Mouse (Mus musculus) forebrain, embryonic 11.5 days (tissue): ENCODE results near the gene Purb. TPM values are rescaled to one million over a fixed set of nuclear protein-coding genes. Genes with fewer than 3 reads are reported as not detected.

Experiments used
- ATAC-seq: fragments of 200-750 bp; cut with Nextera tagmentation; replicated peaks from 2 replicates; pipeline ENCODE4 v1.8.0; 2017; ENCODE audit warnings: moderate TSS enrichment; ENCODE audit not compliant: low FRiP score
- DNase-seq: peaks from one replicate; pipeline ENCODE4 v3.0.0-alpha.2; 2017; ENCODE audit warnings: low spot score
- H3K27ac ChIP-seq: fragments of 300-500 bp; sonication (generic); 2 replicates; pipeline ENCODE4 v1.5.1; 2014; ENCODE audit warnings: low read depth, low read length
- H3K27me3 ChIP-seq: fragments of 300-500 bp; sonication (generic); 2 replicates; pipeline ENCODE4 v1.6.1; 2014; ENCODE audit warnings: mild to moderate bottlenecking, low read length, mixed read lengths; ENCODE audit not compliant: control insufficient read depth, insufficient read depth
- H3K36me3 ChIP-seq: fragments of 300-500 bp; sonication (generic); 2 replicates; pipeline ENCODE4 v1.6.1; 2014; ENCODE audit warnings: mild to moderate bottlenecking, low read length, moderate library complexity, mixed read lengths; ENCODE audit not compliant: control insufficient read depth, insufficient read depth
- H3K4me1 ChIP-seq: fragments of 300-500 bp; sonication (generic); replicated peaks from 2 replicates; pipeline ENCODE4 v1.6.1; 2014; ENCODE audit warnings: low read length, mixed read lengths; ENCODE audit not compliant: control insufficient read depth, insufficient read depth
- H3K4me2 ChIP-seq: fragments of 300-500 bp; sonication (generic); 2 replicates; pipeline ENCODE4 v1.6.1; 2014; ENCODE audit warnings: low read depth, mild to moderate bottlenecking, low read length, moderate library complexity, mixed read lengths; ENCODE audit not compliant: severe bottlenecking
- H3K4me3 ChIP-seq: fragments of 300-500 bp; sonication (generic); 2 replicates; pipeline ENCODE4 v1.5.1; 2014; ENCODE audit warnings: low read depth, low read length
- H3K9ac ChIP-seq: fragments of 300-500 bp; sonication (generic); 2 replicates; pipeline ENCODE4 v1.6.1; 2014; ENCODE audit warnings: low read length
- H3K9me3 ChIP-seq: fragments of 300-500 bp; sonication (generic); 2 replicates; pipeline ENCODE4 v1.6.1; 2016; ENCODE audit warnings: low read length, mixed read lengths; ENCODE audit not compliant: control insufficient read depth
- WGBS: fragments of 180-500 bp; shearing (Covaris S2); extraction: QIAGEN DNeasy Blood & Tissue Kit; methylation state at CpG from one replicate; pipeline ENCODE4 v1.1.7; 2014; 5-methylcytosine and 5-hydroxymethylcytosine counted together
- polyA plus RNA-seq: library from polyadenylated mRNA; unstranded; fragments of >200 nt; fragmentation: Nextera tagmentation; extraction: Ambion mirVana; gene quantifications from 2 replicates; pipeline ENCODE4 v1.2.1, GENCODE M21; 2014

Purb gene
- polyA plus RNA-seq, 1 experiment from 2014 or later, result 15.0 TPM

GRCm38 (mm10) chr11:6444077-6444853, 31.5 kb downstream of the Purb start, which contains the start of gene H2afv:
TSS of gene H2afv (minus strand) at chr11:6444443.
- ATAC-seq (peak; percentile 99), DNase-seq (peak; percentile 99)
- Histone ChIP-seq H3K4me3 (peak within 1 kb of the TSS; percentile 82), H3K9me3 (no peaks in the 10 kb centered on the region), H3K4me1 (peaks cover 3% of the 10 kb centered on the region; the same call in 1 of the 2 replicates), H3K27me3 (no peaks in the 10 kb centered on the region), H3K4me2 (peak within 1 kb of the TSS; percentile 74), H3K36me3 (no peaks in the 10 kb centered on the region; the same call in 1 of the 2 replicates), H3K27ac (peak within 1 kb of the TSS; percentile 90), H3K9ac (peak within 1 kb of the TSS; percentile 85)
- WGBS, result under 1% methylated on average over 78 of the region's 80 CpGs

DNA sequence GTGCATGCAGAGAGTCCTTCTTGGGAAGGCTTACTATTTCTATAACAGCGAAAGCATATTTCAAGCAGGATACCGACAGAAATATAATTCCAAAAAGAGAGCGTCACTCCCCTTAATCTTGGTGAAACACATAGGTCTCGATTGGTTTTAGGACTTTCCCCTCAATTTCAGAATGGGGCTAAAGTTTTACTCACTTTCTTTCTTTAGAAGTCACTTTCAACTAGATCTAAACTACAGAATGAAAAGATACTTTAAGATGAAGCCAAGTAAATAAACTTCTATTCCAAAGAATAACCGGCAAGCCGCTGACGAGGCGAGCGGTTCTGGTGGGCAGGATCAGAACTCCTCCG, 32.0 kb downstream of the Purb start:
- no peaks in the 10 kb centered on the region for H3K27me3 ChIP-seq

DNA sequence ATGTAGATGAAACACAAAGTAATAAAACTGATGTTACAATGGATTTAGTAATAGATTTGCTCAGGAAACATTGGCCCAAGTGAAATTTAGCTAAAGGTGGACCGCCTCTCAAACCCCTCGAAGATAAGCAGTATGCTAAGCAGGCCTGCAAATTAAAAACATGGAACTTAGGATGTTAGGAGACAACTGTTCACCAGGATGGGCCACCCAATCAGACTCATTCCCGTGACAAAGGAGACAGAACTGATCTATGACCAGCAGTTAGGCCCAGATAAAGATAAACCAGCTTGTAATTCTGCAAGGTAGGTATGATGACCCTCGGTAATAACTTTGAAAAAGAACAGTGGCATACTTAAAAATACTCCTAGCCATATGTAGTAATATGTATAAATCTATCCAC, 32.6 kb downstream of the Purb start:
- WGBS, result 67% methylated on average over 4 of the region's 4 CpGs
- no peak for DNase-seq

More for the DNA sequence above, 32.0 kb downstream of the Purb start:
- Histone ChIP-seq H3K9ac (peak overlapping the region; percentile 85), H3K4me1 (peaks cover 3% of the 10 kb centered on the region; the same call in 1 of the 2 replicates), H3K4me2 (peak overlapping the region; percentile 74), H3K9me3 (no peaks in the 10 kb centered on the region), H3K4me3 (peak overlapping the region; percentile 82), H3K27ac (peak overlapping the region; percentile 90), H3K36me3 (no peaks in the 10 kb centered on the region; the same call in 1 of the 2 replicates)
- WGBS, result under 1% methylated on average over 10 of the region's 10 CpGs
- no peak for DNase-seq
- no peak for ATAC-seq

GRCm38 (mm10) chr11:6442566-6442965, 33.2 kb downstream of the Purb start:
- no peaks in the 10 kb centered on the region for H3K9me3 ChIP-seq
- H3K4me3 ChIP-seq, result no peak overlapping the region
- DNase-seq (no peak), ATAC-seq (no peak)
- no peak overlapping the region for H3K27ac ChIP-seq
- H3K4me1 ChIP-seq, result peaks cover 3% of the 10 kb centered on the region; the same call in 1 of the 2 replicates
- 97% methylated on average over 4 of the region's 4 CpGs for WGBS
- no peaks in the 10 kb centered on the region for H3K27me3 ChIP-seq
- peaks cover 2% of the 10 kb centered on the region; the same call in 1 of the 2 replicates for H3K36me3 ChIP-seq
- no peak overlapping the region for H3K9ac ChIP-seq
- H3K4me2 ChIP-seq, result no peak overlapping the region

More for the DNA sequence above, 32.6 kb downstream of the Purb start:
- no peaks in the 10 kb centered on the region for H3K27me3 ChIP-seq
- ATAC-seq, result no peak
- H3K9me3 ChIP-seq, result no peaks in the 10 kb centered on the region
- no peak overlapping the region for H3K27ac ChIP-seq
- H3K36me3 ChIP-seq, result no peaks in the 10 kb centered on the region; the same call in 1 of the 2 replicates
- H3K4me1 ChIP-seq, result peaks cover 3% of the 10 kb centered on the region; the same call in 1 of the 2 replicates
- peak overlapping the region; percentile 82 for H3K4me3 ChIP-seq
- peak overlapping the region; percentile 85 for H3K9ac ChIP-seq
- peak overlapping the region; percentile 74 for H3K4me2 ChIP-seq

- H3K9ac ChIP-seq, result no peak overlapping the region
- DNase-seq (no peak), ATAC-seq (no peak)
- H3K4me1 ChIP-seq, result peaks cover 3% of the 10 kb centered on the region; the same call in 1 of the 2 replicates
- H3K4me3 ChIP-seq, result no peak overlapping the region
- H3K27me3 ChIP-seq, result no peaks in the 10 kb centered on the region
- H3K4me2 ChIP-seq, result no peak overlapping the region
- H3K9me3 ChIP-seq, result no peaks in the 10 kb centered on the region
- H3K27ac ChIP-seq, result no peak overlapping the region
- 93% methylated on average over 4 of the region's 4 CpGs for WGBS
- peaks cover 5% of the 10 kb centered on the region for H3K36me3 ChIP-seq
Measured at GRCm38 (mm10) chr11:6440171-6440570, 35.5 kb downstream of the Purb start.

GRCm38 (mm10) chr11:6437667-6438066, 38.0 kb downstream of the Purb start:
- no peak overlapping the region for H3K4me2 ChIP-seq
- no peak overlapping the region for H3K9ac ChIP-seq
- peaks cover 7% of the 10 kb centered on the region for H3K36me3 ChIP-seq
- no peaks in the 10 kb centered on the region for H3K4me1 ChIP-seq
- H3K9me3 ChIP-seq, result no peaks in the 10 kb centered on the region
- no peaks in the 10 kb centered on the region for H3K27me3 ChIP-seq
- no peak overlapping the region for H3K27ac ChIP-seq
- DNase-seq, result no peak
- no peak overlapping the region for H3K4me3 ChIP-seq
- 96% methylated on average over 2 of the region's 2 CpGs for WGBS
- ATAC-seq, result no peak

DNA sequence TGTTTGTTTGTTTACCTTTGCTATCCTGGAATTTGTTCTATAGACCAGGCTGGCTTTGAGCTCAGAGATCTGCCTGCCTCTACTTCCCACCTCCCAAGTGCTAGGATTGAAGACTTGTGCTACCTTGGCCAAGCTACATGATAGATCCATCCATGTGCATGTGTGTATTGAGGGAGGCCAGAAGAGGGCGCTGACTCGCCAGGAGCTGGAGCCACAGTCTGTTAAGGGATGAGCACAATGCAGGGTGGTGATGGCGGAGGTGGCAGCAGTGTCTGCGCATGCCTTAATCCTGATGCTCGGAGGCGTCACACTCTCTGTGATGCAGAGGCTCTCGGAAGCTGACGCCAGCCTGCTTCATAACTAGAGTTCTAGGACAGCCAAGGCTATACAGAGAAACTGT, 39.3 kb downstream of the Purb start:
- DNase-seq (peak; percentile 73), ATAC-seq (peak; percentile 76; the same call in 1 of the 2 replicates)
- Histone ChIP-seq H3K36me3 (peaks cover 12% of the 10 kb centered on the region), H3K4me2 (no peak overlapping the region), H3K27ac (no peak overlapping the region), H3K9ac (no peak overlapping the region), H3K4me1 (no peaks in the 10 kb centered on the region), H3K9me3 (no peaks in the 10 kb centered on the region), H3K4me3 (no peak overlapping the region), H3K27me3 (no peaks in the 10 kb centered on the region)
- WGBS, result 68% methylated on average over 8 of the region's 8 CpGs

- H3K36me3 ChIP-seq, result peaks cover 30% of the 10 kb centered on the region
- H3K4me3 ChIP-seq, result no peak overlapping the region
- H3K4me2 ChIP-seq, result no peak overlapping the region
- H3K9ac ChIP-seq, result no peak overlapping the region
- H3K27ac ChIP-seq, result no peak overlapping the region
- H3K27me3 ChIP-seq, result no peaks in the 10 kb centered on the region
- no peaks in the 10 kb centered on the region for H3K4me1 ChIP-seq
- no peaks in the 10 kb centered on the region for H3K9me3 ChIP-seq
- ATAC-seq, result no peak
- no peak for DNase-seq
- 92% methylated on average over 7 of the region's 7 CpGs for WGBS
Measured at GRCm38 (mm10) chr11:6430186-6430585, 45.5 kb downstream of the Purb start.
